ENCODE assay signal across 11 mouse cellular contexts in the genomic region with DNA sequence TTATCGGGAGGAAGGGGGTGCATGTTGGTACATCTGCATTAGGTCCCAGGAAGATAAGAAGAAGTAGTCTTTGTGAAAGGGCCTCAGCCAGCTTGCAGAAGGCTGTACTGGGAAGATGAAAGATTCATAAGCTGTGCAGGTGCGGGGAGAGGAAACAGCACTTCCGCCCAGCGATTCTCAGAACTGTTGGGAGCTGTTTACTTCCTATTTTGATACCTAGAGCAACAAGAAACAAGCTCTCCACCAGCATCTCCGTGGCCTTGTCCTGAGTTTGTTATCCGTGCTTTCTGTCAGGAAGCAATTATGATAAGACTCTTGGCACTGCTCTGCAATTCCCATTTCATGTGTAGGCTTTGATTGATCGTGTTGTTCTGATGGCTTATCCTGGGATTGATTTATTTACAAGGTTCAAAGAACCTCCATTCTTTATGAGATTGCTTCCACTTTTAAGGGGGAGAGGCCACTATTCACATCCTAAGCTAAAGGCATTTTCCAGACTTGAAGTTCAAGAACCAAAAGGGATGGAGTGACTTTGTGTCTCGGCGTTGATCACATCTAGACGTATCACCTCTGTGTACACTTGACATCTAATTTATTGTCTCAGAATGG.
DNase-seq lines count a peak whose midpoint lies in the region; ATAC-seq and TF ChIP-seq lines count a peak whose summit lies in the region.
"Had no signal": no experiment of that assay in that cellular context is flagged by ENCODE, and none has a peak within 500 bp of the region (broad histone marks: within the 10 kb centered on the region; RNA-seq: fewer than 3 reads in every experiment).

No protein-coding gene starts in this region.

- no peak overlapping the region for H3K27ac ChIP-seq in heart, embryonic 16.5 days (ENCODE audit: low read length)
- H3K27ac ChIP-seq in midbrain, postnatal 0 days (ENCODE audit: low read depth, low read length), result no peak overlapping the region
- H3K27ac ChIP-seq: left cerebral cortex, adult 2 months; midbrain, embryonic 13.5 days had no signal

- H3K27me3 ChIP-seq in heart, embryonic 16.5 days (ENCODE audit: control insufficient read depth, insufficient read depth, low read length), result no peaks in the 10 kb centered on the region
- H3K27me3 ChIP-seq in midbrain, postnatal 0 days (ENCODE audit: insufficient read depth, low read length), result no peaks in the 10 kb centered on the region
- H3K27me3 ChIP-seq: midbrain, embryonic 13.5 days had no signal

- 52% methylated on average over 10 of the region's 10 CpGs for WGBS in heart, embryonic 16.5 days
- WGBS in midbrain, postnatal 0 days, result 84% methylated on average over 10 of the region's 10 CpGs

- DNase-seq in heart, postnatal 4 days, result no peak
- peak; percentile 29 for DNase-seq in kidney, adult 18-20 months
- DNase-seq in lung, postnatal 14 days, result peak; percentile 6
- peak; percentile 78 for DNase-seq in thymus, postnatal 25 days
- no peak for DNase-seq in midbrain, postnatal 0 days (ENCODE audit: low spot score)
- DNase-seq in layer of hippocampus, postnatal 14 days (ENCODE audit: low spot score in 2 of 2), result no peak
- DNase-seq in cerebellum, postnatal 36 days, result no peak
- DNase-seq: retina, postnatal 1 day had no signal

- TF ChIP-seq CTCF in midbrain, postnatal 0 days (IDR thresholded peaks at IDR 0.05), result no peak

- 0 out of 2 replicates have a peak, but pooled peaks cover 2% of the 10 kb centered on the region for H3K4me1 ChIP-seq in heart, embryonic 16.5 days (ENCODE audit: control insufficient read depth, insufficient read depth, low read length)
- no peaks in the 10 kb centered on the region for H3K4me1 ChIP-seq in midbrain, postnatal 0 days (ENCODE audit: insufficient read depth, low read length)
- H3K4me1 ChIP-seq: midbrain, embryonic 13.5 days had no signal

- H3K36me3 ChIP-seq in heart, embryonic 16.5 days (ENCODE audit: control insufficient read depth, insufficient read depth), result no peaks in the 10 kb centered on the region
- H3K36me3 ChIP-seq in midbrain, postnatal 0 days (ENCODE audit: insufficient read depth, low read length), result no peaks in the 10 kb centered on the region
- H3K36me3 ChIP-seq: midbrain, embryonic 13.5 days had no signal

- no peak overlapping the region for H3K9ac ChIP-seq in heart, embryonic 16.5 days (ENCODE audit: low read length)
- H3K9ac ChIP-seq in midbrain, postnatal 0 days (replicated peaks; ENCODE audit: low read length, poor library complexity, severe bottlenecking), result no peak overlapping the region
- H3K9ac ChIP-seq: midbrain, embryonic 13.5 days had no signal

- ATAC-seq in heart, embryonic 16.5 days (replicated peaks; ENCODE audit: extremely low read depth, insufficient read depth, low FRiP score), result peak; percentile 58; the same call in 1 of the 2 replicates
- ATAC-seq in midbrain, postnatal 0 days (ENCODE audit: low FRiP score), result no peak
- ATAC-seq: midbrain, embryonic 13.5 days had no signal

- no peaks in the 10 kb centered on the region for H3K9me3 ChIP-seq in heart, embryonic 16.5 days (replicated peaks; ENCODE audit: control insufficient read depth, low read length)
- no peaks in the 10 kb centered on the region for H3K9me3 ChIP-seq in midbrain, postnatal 0 days (ENCODE audit: low read length)
- H3K9me3 ChIP-seq: midbrain, embryonic 13.5 days had no signal

- peak overlapping the region; percentile 1; the same call in 1 of the 2 replicates for H3K4me2 ChIP-seq in heart, embryonic 16.5 days (ENCODE audit: low read depth, low read length)
- no peak overlapping the region for H3K4me2 ChIP-seq in midbrain, postnatal 0 days (ENCODE audit: low read depth, low read length, poor library complexity, severe bottlenecking)
- H3K4me2 ChIP-seq: midbrain, embryonic 13.5 days had no signal

- no peak overlapping the region for H3K4me3 ChIP-seq in heart, embryonic 16.5 days (ENCODE audit: low read length)
- H3K4me3 ChIP-seq in midbrain, postnatal 0 days (ENCODE audit: low read depth, low read length), result no peak overlapping the region
- H3K4me3 ChIP-seq: left cerebral cortex, adult 2 months; midbrain, embryonic 13.5 days had no signal

Comparison
In these comparisons a context has a peak if more than half of its experiments do, and no peak if none do; other contexts are left out.
1. DNase-seq: peak in kidney, adult 18-20 months (single experiment), lung, postnatal 14 days (single experiment) and thymus, postnatal 25 days (single experiment); none in heart, postnatal 4 days (single experiment), midbrain, postnatal 0 days (single experiment), layer of hippocampus, postnatal 14 days (0 of 2) and cerebellum, postnatal 36 days (0 of 2).